ENCODE assay signal across 8 mouse cellular contexts in genomic region chr9:104379532-104380162, GRCm38 (mm10). TPM values are rescaled to one million over a fixed set of nuclear protein-coding genes. Genes with fewer than 3 reads are reported as not detected.
DNase-seq lines count a peak whose midpoint lies in the region; ATAC-seq lines count a peak whose summit lies in the region.

No protein-coding gene starts in this region.

- ATAC-seq in erythroblast, adult 5-6 weeks (replicated peaks; ENCODE audit: low FRiP score, poor library complexity, severe bottlenecking) = no peak

- peak; percentile 6 for DNase-seq in cerebellum, adult 9-10 months
- DNase-seq in cerebellum, adult 9-11 months = no peak
- peak; percentile 27 to 47 for DNase-seq in layer of hippocampus, postnatal 10 days (ENCODE audit: low spot score in 2 of 2)
- DNase-seq in layer of hippocampus, adult 9-11 months = no peak
- peak; percentile 64 for DNase-seq in 416B (ENCODE audit: low read depth)
- peak; percentile 8 for DNase-seq in brain, embryonic 18.5 days (ENCODE audit: low read depth, low spot score)
- DNase-seq in lung, postnatal 25 days (ENCODE audit: low spot score) = peak; percentile 8

RNA-seq across cellular contexts. Expression of gene Acpp, which starts 42.1 kb away (rescaled TPM):
- under 1 TPM; 0.54 to 0.59 TPM for total RNA-seq in layer of hippocampus, postnatal 10 days (2021)
- total RNA-seq in erythroblast, adult 5-6 weeks (2015; ENCODE audit: low replicate concordance) = 3.3 and 5.9 TPM in 2 replicates
- 2.5 and 4.4 TPM in 2 replicates for total RNA-seq in erythroblast, adult 5-6 weeks (2017; ENCODE audit: low replicate concordance)

Comparison
In these comparisons a context has a peak if more than half of its experiments do, and no peak if none do; other contexts are left out.
1. DNase-seq: peak in cerebellum, adult 9-10 months (single experiment), layer of hippocampus, postnatal 10 days (2 of 2), 416B (single experiment), brain, embryonic 18.5 days (single experiment) and lung, postnatal 25 days (single experiment); none in cerebellum, adult 9-11 months (single experiment) and layer of hippocampus, adult 9-11 months (single experiment).